Mouse (Mus musculus): ENCODE measurements around the gene Vav3. TPM values are rescaled to one million over a fixed set of nuclear protein-coding genes. Genes with fewer than 3 reads are reported as not detected.
A peak's percentile ranks its signal among the peaks of the same experiment; 100 is the strongest.

Vav3 gene
- polyA plus RNA-seq, 1 experiment, result 3.8 TPM

DNA sequence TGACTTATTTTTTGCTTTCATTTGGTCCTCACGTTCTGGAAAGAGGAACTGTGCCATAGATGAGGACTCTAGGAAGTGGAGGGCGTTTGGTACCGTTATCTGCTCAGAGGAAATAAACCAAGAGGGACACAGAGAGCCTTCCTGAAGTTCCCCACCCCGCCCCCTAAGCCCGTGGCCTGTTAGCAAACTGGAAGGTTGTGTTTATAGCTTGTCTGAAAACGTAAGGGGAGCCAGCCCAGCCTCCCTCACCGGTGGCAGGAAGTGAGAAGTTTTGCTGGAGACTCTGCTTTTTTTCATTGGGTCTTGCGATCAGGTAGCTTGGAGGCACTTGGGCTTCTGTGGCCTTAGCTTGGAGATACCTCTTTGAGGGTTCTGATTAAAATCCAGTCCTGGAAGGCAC is 1.2 kb downstream of the Vav3 start:
- H3K4me3 ChIP-seq (ENCODE audit: insufficient read depth, low read length), result peak overlapping the region; percentile 35; the same call in 1 of the 2 replicates
- no peak for TF ChIP-seq POLR2A (IDR thresholded peaks at IDR 0.05; ENCODE audit: extremely low read depth, insufficient read depth, low read length)
- no peak for TF ChIP-seq CTCF (IDR thresholded peaks at IDR 0.05; ENCODE audit: extremely low read depth, insufficient read depth, low read length)
- no peak overlapping the region for H3K27ac ChIP-seq (ENCODE audit: insufficient read depth, low read length)
- no peaks in the 10 kb centered on the region; the same call in 1 of the 2 replicates for H3K4me1 ChIP-seq (ENCODE audit: control insufficient read depth, insufficient read depth, low read length)

DNA sequence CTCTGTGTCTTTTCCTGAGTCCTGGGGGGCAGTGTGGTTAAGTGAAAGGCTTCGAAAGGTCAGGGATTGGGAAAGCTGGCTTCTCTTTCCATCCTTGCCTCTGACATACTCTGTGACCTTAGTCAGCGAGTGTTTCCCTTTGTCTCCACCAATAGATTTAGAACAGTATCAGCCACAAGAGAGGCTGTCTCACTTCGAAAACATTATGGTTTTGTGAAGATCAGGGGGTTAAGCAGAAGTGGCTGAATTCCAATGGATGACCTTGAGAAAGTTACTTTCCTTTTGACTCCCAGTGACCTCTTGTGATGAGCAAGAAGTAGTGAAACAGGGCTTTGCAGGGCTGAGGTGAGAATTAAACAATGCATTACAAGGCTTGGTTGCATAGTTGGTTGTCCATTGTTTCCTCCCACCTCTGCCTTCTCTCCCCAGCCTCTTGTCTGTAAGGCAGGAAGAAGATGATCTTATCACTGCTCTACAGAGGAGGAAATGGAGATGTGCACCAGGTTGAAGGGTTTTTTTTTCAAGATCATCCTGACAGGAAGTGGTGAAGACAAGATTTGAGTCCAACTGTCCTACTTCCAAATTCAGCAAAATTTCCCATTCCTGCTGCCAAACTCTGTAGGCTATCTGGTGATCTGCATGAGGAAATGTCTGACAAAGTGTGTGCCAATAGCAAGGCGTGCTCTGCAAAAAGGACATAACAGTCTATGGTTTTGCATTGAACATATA is 11.7 kb downstream of the Vav3 start:
- Histone ChIP-seq H3K4me1 (ENCODE audit: control insufficient read depth, insufficient read depth, low read length) (no peaks in the 10 kb centered on the region), H3K4me3 (ENCODE audit: insufficient read depth, low read length) (no peak overlapping the region), H3K27ac (ENCODE audit: insufficient read depth, low read length) (no peak overlapping the region)
- TF ChIP-seq POLR2A (IDR thresholded peaks at IDR 0.05; ENCODE audit: extremely low read depth, insufficient read depth, low read length) (no peak), CTCF (IDR thresholded peaks at IDR 0.05; ENCODE audit: extremely low read depth, insufficient read depth, low read length) (no peak)

DNA sequence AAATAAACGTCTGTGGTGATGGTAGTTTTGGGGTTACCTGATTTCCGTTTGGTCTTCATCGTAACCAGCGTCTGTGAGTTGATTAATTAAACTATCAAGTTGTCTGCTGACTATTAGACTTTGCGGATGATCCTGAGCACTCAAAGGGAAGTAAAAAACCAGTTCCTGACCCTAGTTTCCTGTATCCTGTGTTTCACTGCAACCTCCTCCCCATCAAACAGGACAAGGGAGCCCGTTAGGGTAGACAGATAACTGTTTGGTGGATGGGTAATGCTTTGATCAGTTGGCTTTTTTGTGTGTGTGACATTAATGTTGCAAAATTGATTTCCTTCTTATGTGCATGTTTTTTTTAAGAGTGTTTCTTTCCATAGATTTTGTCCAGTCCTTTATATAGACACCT is 12.2 kb downstream of the Vav3 start:
- Histone ChIP-seq H3K27ac (ENCODE audit: insufficient read depth, low read length) (no peak overlapping the region), H3K4me3 (ENCODE audit: insufficient read depth, low read length) (no peak overlapping the region), H3K4me1 (ENCODE audit: control insufficient read depth, insufficient read depth, low read length) (no peaks in the 10 kb centered on the region)
- no peak for TF ChIP-seq CTCF (IDR thresholded peaks at IDR 0.05; ENCODE audit: extremely low read depth, insufficient read depth, low read length)
- TF ChIP-seq POLR2A (IDR thresholded peaks at IDR 0.05; ENCODE audit: extremely low read depth, insufficient read depth, low read length), result no peak

DNA sequence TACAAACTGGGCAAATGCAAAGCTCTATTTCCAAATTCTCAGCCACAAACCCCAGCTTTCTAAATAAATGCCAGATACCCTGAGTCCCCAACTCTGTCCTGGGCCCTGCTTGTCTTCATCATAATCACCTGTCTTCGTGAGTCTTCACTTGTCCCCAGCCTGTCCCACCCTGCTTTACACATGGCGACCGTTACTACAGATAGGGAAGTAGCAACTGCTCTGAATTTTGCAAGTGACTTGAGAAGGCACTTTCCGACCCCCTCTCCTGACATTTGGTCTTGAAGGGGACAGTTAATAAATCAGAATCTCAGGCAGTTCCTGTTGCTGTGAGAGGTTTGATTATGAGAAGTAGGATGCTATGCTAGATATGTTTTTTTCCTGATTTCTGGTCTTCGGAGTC is 13.4 kb downstream of the Vav3 start:
- Histone ChIP-seq H3K27ac (ENCODE audit: insufficient read depth, low read length) (no peak overlapping the region), H3K4me1 (ENCODE audit: control insufficient read depth, insufficient read depth, low read length) (no peaks in the 10 kb centered on the region), H3K4me3 (ENCODE audit: insufficient read depth, low read length) (no peak overlapping the region)
- TF ChIP-seq POLR2A (IDR thresholded peaks at IDR 0.05; ENCODE audit: extremely low read depth, insufficient read depth, low read length) (no peak), CTCF (IDR thresholded peaks at IDR 0.05; ENCODE audit: extremely low read depth, insufficient read depth, low read length) (no peak)

DNA sequence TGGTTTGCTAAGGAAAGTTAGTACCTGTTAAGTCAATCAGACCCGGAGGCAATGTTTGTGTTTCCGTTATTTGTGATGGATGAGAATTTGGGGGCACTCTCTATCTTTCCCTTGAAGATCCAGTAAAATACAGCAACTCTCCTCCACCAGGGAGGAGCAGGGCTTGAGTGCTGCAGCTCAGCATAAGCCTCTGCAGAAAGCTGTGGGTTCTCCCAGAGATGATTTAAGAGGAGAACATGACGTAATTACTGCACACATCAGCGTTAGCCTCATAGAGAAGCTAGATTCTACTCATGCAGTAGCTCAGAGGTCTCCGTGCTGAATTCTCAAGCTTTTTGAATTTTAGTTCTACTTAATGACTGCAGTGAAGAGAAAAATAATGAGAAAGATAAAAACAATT is 14.7 kb downstream of the Vav3 start:
- H3K4me3 ChIP-seq (ENCODE audit: insufficient read depth, low read length), result no peak overlapping the region
- H3K4me1 ChIP-seq (ENCODE audit: control insufficient read depth, insufficient read depth, low read length), result no peaks in the 10 kb centered on the region
- no peak for TF ChIP-seq CTCF (IDR thresholded peaks at IDR 0.05; ENCODE audit: extremely low read depth, insufficient read depth, low read length)
- no peak overlapping the region for H3K27ac ChIP-seq (ENCODE audit: insufficient read depth, low read length)

DNA sequence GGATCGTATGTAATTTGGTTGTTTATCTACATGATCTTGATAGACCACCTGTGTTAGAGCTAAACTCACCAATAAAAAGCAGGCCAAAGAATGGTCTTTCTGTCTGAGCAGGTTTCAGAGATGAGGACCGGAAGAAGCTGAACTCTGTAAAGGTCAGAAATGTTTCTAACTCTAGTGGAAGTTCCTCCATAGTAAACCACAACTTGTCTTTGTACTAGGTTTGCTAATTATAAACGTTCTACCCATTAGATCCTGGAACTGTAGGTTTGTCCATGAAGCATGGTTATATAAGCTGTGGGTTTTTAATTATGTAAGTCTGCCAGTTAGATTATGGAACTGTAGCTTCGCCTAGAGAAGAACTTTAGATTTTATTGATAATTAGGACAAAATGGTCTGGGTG is 20.3 kb downstream of the Vav3 start:
- Histone ChIP-seq H3K27ac (ENCODE audit: insufficient read depth, low read length) (no peak overlapping the region), H3K4me1 (ENCODE audit: control insufficient read depth, insufficient read depth, low read length) (no peaks in the 10 kb centered on the region), H3K4me3 (ENCODE audit: insufficient read depth, low read length) (no peak overlapping the region)
- TF ChIP-seq CTCF (IDR thresholded peaks at IDR 0.05; ENCODE audit: extremely low read depth, insufficient read depth, low read length) (no peak), POLR2A (IDR thresholded peaks at IDR 0.05; ENCODE audit: extremely low read depth, insufficient read depth, low read length) (no peak)

DNA sequence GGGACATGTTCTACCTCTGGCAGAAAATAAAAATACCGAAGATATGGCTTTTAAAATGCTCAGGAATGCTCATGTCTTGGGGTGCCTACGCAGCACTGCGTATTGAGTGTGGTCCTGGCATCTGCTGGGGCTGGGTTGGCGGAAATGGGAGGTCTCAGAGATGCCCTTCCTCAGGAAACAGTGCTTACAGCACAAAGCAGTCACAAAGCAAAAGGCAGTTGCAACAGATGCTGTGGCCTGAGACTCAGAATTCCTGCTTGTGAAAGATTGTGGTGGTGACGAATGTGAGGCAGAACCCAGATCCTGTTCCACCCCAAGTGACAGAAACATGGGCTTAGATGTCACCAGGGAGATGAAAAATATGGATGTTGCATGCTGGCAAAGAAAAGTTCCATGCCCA is 21.4 kb downstream of the Vav3 start:
- H3K4me1 ChIP-seq (ENCODE audit: control insufficient read depth, insufficient read depth, low read length), result no peaks in the 10 kb centered on the region
- no peak overlapping the region for H3K4me3 ChIP-seq (ENCODE audit: insufficient read depth, low read length)
- TF ChIP-seq CTCF (IDR thresholded peaks at IDR 0.05; ENCODE audit: extremely low read depth, insufficient read depth, low read length) (no peak), POLR2A (IDR thresholded peaks at IDR 0.05; ENCODE audit: extremely low read depth, insufficient read depth, low read length) (no peak)
- H3K27ac ChIP-seq (ENCODE audit: insufficient read depth, low read length), result no peak overlapping the region

DNA sequence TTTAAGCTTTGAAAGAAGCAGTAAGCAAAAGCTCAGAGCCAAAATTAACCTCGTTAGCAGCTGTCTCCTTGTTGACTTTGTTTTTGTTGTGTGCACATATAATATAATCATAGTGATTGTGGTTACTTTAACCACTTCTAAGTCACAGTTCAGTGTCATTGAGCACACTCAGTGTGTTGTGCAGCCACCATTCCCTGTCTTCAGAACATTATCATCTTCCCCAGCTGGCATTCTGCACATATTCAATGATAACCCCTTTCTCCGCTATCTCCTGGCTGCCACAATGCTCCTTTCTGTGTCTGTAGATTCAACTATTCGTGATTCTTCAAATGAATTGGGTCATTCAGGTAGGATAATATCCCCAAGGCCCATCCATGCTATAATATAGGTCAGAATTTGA is 21.9 kb downstream of the Vav3 start:
- H3K4me3 ChIP-seq (ENCODE audit: insufficient read depth, low read length), result no peak overlapping the region
- no peak for TF ChIP-seq POLR2A (IDR thresholded peaks at IDR 0.05; ENCODE audit: extremely low read depth, insufficient read depth, low read length)
- no peak for TF ChIP-seq CTCF (IDR thresholded peaks at IDR 0.05; ENCODE audit: extremely low read depth, insufficient read depth, low read length)

DNA sequence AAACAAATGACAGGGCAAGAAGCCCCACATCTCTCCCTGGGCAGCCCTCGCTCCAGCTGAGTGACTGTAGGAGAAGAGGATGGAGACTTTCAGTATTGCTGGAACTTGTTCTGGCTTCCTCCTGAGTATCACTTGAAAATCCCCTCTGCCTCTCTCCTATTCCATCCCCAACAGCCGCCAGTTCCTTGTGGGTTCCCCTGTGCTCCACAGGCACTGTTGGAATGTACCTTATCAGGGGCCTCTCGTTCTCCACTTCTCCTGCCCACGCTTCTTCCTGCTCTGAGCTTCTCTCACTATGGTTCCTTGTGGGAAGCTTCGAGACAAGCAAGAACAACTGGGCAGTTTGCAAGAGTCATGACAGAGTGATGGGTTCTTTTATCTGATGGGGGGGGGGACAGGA is 23.1 kb downstream of the Vav3 start:
- no peaks in the 10 kb centered on the region for H3K4me1 ChIP-seq (ENCODE audit: control insufficient read depth, insufficient read depth, low read length)

More for the DNA sequence above, 21.9 kb downstream of the Vav3 start:
- Histone ChIP-seq H3K4me1 (ENCODE audit: control insufficient read depth, insufficient read depth, low read length) (no peaks in the 10 kb centered on the region), H3K27ac (ENCODE audit: insufficient read depth, low read length) (no peak overlapping the region)

DNA sequence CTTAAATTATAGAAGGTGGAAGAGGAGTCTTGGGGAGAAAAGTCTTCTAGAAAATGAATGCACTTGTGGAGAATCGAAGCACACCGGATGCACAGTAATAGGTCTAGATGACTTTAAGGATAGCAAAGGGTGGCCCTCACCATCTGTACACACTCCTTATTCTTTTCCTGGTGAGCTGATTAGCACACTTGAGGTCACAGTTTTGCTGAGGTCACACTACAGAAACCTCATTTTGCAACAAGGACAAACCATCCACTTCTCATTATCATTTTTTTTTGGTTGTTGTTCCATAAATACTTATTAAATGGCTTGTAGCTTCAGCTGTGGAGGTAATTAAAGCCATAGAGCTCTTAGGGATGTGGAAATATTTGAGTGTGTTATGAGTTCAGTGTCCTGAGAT is 25.4 kb downstream of the Vav3 start:
- Histone ChIP-seq H3K27ac (ENCODE audit: insufficient read depth, low read length) (peak overlapping the region; percentile 35; the same call in 1 of the 2 replicates), H3K4me1 (ENCODE audit: control insufficient read depth, insufficient read depth, low read length) (peaks cover 1% of the 10 kb centered on the region; the same call in 1 of the 2 replicates), H3K4me3 (ENCODE audit: insufficient read depth, low read length) (no peak overlapping the region)
- TF ChIP-seq CTCF (IDR thresholded peaks at IDR 0.05; ENCODE audit: extremely low read depth, insufficient read depth, low read length) (no peak), POLR2A (IDR thresholded peaks at IDR 0.05; ENCODE audit: extremely low read depth, insufficient read depth, low read length) (no peak)

More for the DNA sequence above, 23.1 kb downstream of the Vav3 start:
- Histone ChIP-seq H3K4me3 (ENCODE audit: insufficient read depth, low read length) (no peak overlapping the region), H3K27ac (ENCODE audit: insufficient read depth, low read length) (no peak overlapping the region)
- TF ChIP-seq CTCF (IDR thresholded peaks at IDR 0.05; ENCODE audit: extremely low read depth, insufficient read depth, low read length) (no peak), POLR2A (IDR thresholded peaks at IDR 0.05; ENCODE audit: extremely low read depth, insufficient read depth, low read length) (no peak)

Measured in cortical plate, adult 2 months (tissue).